ENCODE assay signal across 13 mouse cellular contexts in the genomic region with DNA sequence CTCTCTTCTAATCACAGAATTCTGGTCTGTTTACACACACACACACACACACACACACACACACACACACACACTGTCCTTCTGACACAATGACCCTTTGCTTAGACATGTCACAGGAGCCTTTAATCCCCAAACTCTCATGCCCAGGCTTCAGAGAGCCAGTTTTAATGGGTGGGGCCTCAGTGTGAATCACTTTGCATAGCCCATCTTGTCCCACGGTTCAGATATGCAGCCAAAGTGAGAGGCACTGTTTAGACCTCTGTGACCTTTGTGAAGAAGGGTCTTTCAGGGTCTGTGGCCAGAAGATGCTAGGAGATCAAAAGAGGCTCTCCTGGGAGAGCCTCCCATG.
DNase-seq lines count a peak whose midpoint lies in the region; ATAC-seq and TF ChIP-seq lines count a peak whose summit lies in the region.
"Had no signal": no experiment of that assay in that cellular context is flagged by ENCODE, and none has a peak within 500 bp of the region (broad histone marks: within the 10 kb centered on the region; RNA-seq: fewer than 3 reads in every experiment).

No protein-coding gene starts in this region.

- H3K4me2 ChIP-seq in heart, embryonic 15.5 days, result no peak overlapping the region
- peak overlapping the region; percentile 62; the same call in 1 of the 2 replicates for H3K4me2 ChIP-seq in lung, embryonic 15.5 days
- H3K4me2 ChIP-seq in embryonic facial prominence, embryonic 11.5 days (ENCODE audit: low read depth, low read length), result no peak overlapping the region
- no peak overlapping the region for H3K4me2 ChIP-seq in stomach, embryonic 14.5 days (replicated peaks; ENCODE audit: low read depth, low read length)
- H3K4me2 ChIP-seq: forebrain, embryonic 15.5 days; liver, embryonic 13.5 days had no signal

- intact Hi-C loops in heart, postnatal 10 days (cut with DNase I), result loop anchor here (2.0 kb wide), 1 partner anchor 37 kb away; no protein-coding TSS in a partner anchor
- intact Hi-C loops in left cerebral cortex, adult 2 months (cut with DNase I), result no loop called here

- DNase-seq in heart, postnatal 10 days, result no peak
- no peak for DNase-seq in lung, adult 2 months
- DNase-seq in embryonic facial prominence, embryonic 11.5 days (ENCODE audit: low spot score), result no peak
- DNase-seq in left cerebral cortex, adult 2 months (ENCODE audit: extremely low spot score in 1 of 2, low spot score in 2 of 2), result no peak
- DNase-seq in cerebellum, adult 18-20 months, result no peak
- DNase-seq: cerebellum, postnatal 14 days; liver, embryonic 13.5 days had no signal

- no peak for ATAC-seq in heart, embryonic 15.5 days (replicated peaks; ENCODE audit: insufficient number of reproducible peaks, insufficient read depth, low FRiP score, low read depth)
- no peak for ATAC-seq in lung, embryonic 15.5 days (ENCODE audit: borderline replicate concordance, extremely low read depth, low FRiP score, low TSS enrichment)
- no peak for ATAC-seq in embryonic facial prominence, embryonic 11.5 days (replicated peaks; ENCODE audit: insufficient number of reproducible peaks, low FRiP score, low TSS enrichment, low read depth)
- no peak for ATAC-seq in stomach, embryonic 14.5 days (ENCODE audit: insufficient number of reproducible peaks, insufficient read depth, low FRiP score, low read depth)
- ATAC-seq: CD4-positive, CD25-positive, alpha-beta regulatory T cell, adult 4 months; forebrain, embryonic 15.5 days; hindbrain, postnatal 0 days had no signal

- TF ChIP-seq POLR2A in lung, adult 2 months (IDR thresholded peaks at IDR 0.05; ENCODE audit: borderline replicate concordance, extremely low read depth, low read depth, low read length), result no peak

- no peaks in the 10 kb centered on the region for H3K27me3 ChIP-seq in heart, embryonic 15.5 days
- H3K27me3 ChIP-seq in lung, embryonic 15.5 days, result no peaks in the 10 kb centered on the region
- H3K27me3 ChIP-seq in embryonic facial prominence, embryonic 11.5 days (ENCODE audit: control insufficient read depth, insufficient read depth, low read length), result no peaks in the 10 kb centered on the region
- H3K27me3 ChIP-seq in stomach, embryonic 14.5 days (ENCODE audit: control insufficient read depth, insufficient read depth, low read length), result no peaks in the 10 kb centered on the region
- H3K27me3 ChIP-seq: forebrain, embryonic 15.5 days had no signal

- H3K4me1 ChIP-seq in heart, embryonic 15.5 days (replicated peaks), result peaks cover 100% of the 10 kb centered on the region
- peaks cover 92% of the 10 kb centered on the region for H3K4me1 ChIP-seq in lung, embryonic 15.5 days
- peaks cover 42% of the 10 kb centered on the region for H3K4me1 ChIP-seq in lung, adult 2 months (ENCODE audit: control insufficient read depth, insufficient read depth, low read length)
- peaks cover 16% of the 10 kb centered on the region for H3K4me1 ChIP-seq in embryonic facial prominence, embryonic 11.5 days (ENCODE audit: control insufficient read depth, insufficient read depth, low read length)
- H3K4me1 ChIP-seq in stomach, embryonic 14.5 days (ENCODE audit: control insufficient read depth, insufficient read depth, low read length), result peaks cover 75% of the 10 kb centered on the region

- no peak overlapping the region for H3K9ac ChIP-seq in heart, embryonic 15.5 days
- no peak overlapping the region for H3K9ac ChIP-seq in lung, embryonic 15.5 days
- H3K9ac ChIP-seq in embryonic facial prominence, embryonic 11.5 days (replicated peaks; ENCODE audit: low read length), result 0 out of 2 replicates have a peak overlapping the region, but pooled peaks have one; percentile 4
- H3K9ac ChIP-seq in stomach, embryonic 14.5 days (replicated peaks; ENCODE audit: low read depth, low read length), result no peak overlapping the region
- H3K9ac ChIP-seq: forebrain, embryonic 15.5 days; liver, embryonic 13.5 days had no signal

- H3K9me3 ChIP-seq in heart, embryonic 15.5 days (replicated peaks), result no peaks in the 10 kb centered on the region
- no peaks in the 10 kb centered on the region for H3K9me3 ChIP-seq in lung, embryonic 15.5 days
- H3K9me3 ChIP-seq in embryonic facial prominence, embryonic 11.5 days (replicated peaks; ENCODE audit: control insufficient read depth, low read length), result no peaks in the 10 kb centered on the region
- H3K9me3 ChIP-seq in stomach, embryonic 14.5 days (ENCODE audit: control insufficient read depth, low read depth, low read length), result no peaks in the 10 kb centered on the region
- H3K9me3 ChIP-seq: forebrain, embryonic 15.5 days; liver, embryonic 13.5 days had no signal

- WGBS in heart, embryonic 15.5 days, result 11% methylated on average over 1 of the region's 1 CpGs
- 12% methylated on average over 1 of the region's 1 CpGs for WGBS in lung, embryonic 15.5 days
- 22% methylated on average over 1 of the region's 1 CpGs for WGBS in lung, adult 2 months
- 19% methylated on average over 1 of the region's 1 CpGs for WGBS in embryonic facial prominence, embryonic 11.5 days
- 8% methylated on average over 1 of the region's 1 CpGs for WGBS in stomach, embryonic 14.5 days

- H3K36me3 ChIP-seq in heart, embryonic 15.5 days, result no peaks in the 10 kb centered on the region
- H3K36me3 ChIP-seq in lung, embryonic 15.5 days, result peaks cover 6% of the 10 kb centered on the region; the same call in 1 of the 2 replicates
- H3K36me3 ChIP-seq in embryonic facial prominence, embryonic 11.5 days (replicated peaks; ENCODE audit: control insufficient read depth, insufficient read depth, low read depth, low read length), result no peaks in the 10 kb centered on the region
- H3K36me3 ChIP-seq in stomach, embryonic 14.5 days (ENCODE audit: control insufficient read depth, insufficient read depth, low read length), result peaks cover 4% of the 10 kb centered on the region; the same call in 1 of the 2 replicates
- H3K36me3 ChIP-seq: forebrain, embryonic 15.5 days; liver, embryonic 13.5 days had no signal

- no peak for TF ChIP-seq CTCF in lung, adult 2 months (IDR thresholded peaks at IDR 0.05; ENCODE audit: insufficient read depth, low read length)
- TF ChIP-seq CTCF in left cerebral cortex, adult 2 months (IDR thresholded peaks at IDR 0.05), result no peak

- peak overlapping the region; percentile 95 for H3K27ac ChIP-seq in heart, embryonic 15.5 days
- peak overlapping the region; percentile 93 for H3K27ac ChIP-seq in lung, embryonic 15.5 days
- H3K27ac ChIP-seq in embryonic facial prominence, embryonic 11.5 days (replicated peaks; ENCODE audit: low read depth, low read length), result no peak overlapping the region
- H3K27ac ChIP-seq in stomach, embryonic 14.5 days (ENCODE audit: low read length), result peak overlapping the region; percentile 97; the same call in 1 of the 2 replicates
- no peak overlapping the region for H3K27ac ChIP-seq in left cerebral cortex, adult 2 months
- H3K27ac ChIP-seq: hindbrain, postnatal 0 days; liver, embryonic 13.5 days had no signal

- no peak overlapping the region for H3K4me3 ChIP-seq in heart, embryonic 15.5 days
- no peak overlapping the region for H3K4me3 ChIP-seq in lung, embryonic 15.5 days
- no peak overlapping the region for H3K4me3 ChIP-seq in lung, adult 2 months (replicated peaks; ENCODE audit: extremely low read depth, low read depth, low read length)
- H3K4me3 ChIP-seq in embryonic facial prominence, embryonic 11.5 days (ENCODE audit: low read depth, low read length), result no peak overlapping the region
- H3K4me3 ChIP-seq in stomach, embryonic 14.5 days (ENCODE audit: low read depth, low read length), result no peak overlapping the region
- no peak overlapping the region for H3K4me3 ChIP-seq in left cerebral cortex, adult 2 months
- H3K4me3 ChIP-seq: forebrain, embryonic 15.5 days; liver, embryonic 13.5 days had no signal

Comparison
In these comparisons a context has a peak if more than half of its experiments do, and no peak if none do; other contexts are left out.
1. H3K27ac ChIP-seq: peak in heart, embryonic 15.5 days (single experiment), lung, embryonic 15.5 days (single experiment) and stomach, embryonic 14.5 days (single experiment); none in embryonic facial prominence, embryonic 11.5 days (single experiment) and left cerebral cortex, adult 2 months (single experiment).